Mouse (Mus musculus): Measurements from ENCODE around the gene Zscan2. TPM values are rescaled to one million over a fixed set of nuclear protein-coding genes. Genes with fewer than 3 reads are reported as not detected.

Zscan2 gene
- polyA plus RNA-seq, 1 experiment from 2014 or later, result 1.4 TPM

DNA sequence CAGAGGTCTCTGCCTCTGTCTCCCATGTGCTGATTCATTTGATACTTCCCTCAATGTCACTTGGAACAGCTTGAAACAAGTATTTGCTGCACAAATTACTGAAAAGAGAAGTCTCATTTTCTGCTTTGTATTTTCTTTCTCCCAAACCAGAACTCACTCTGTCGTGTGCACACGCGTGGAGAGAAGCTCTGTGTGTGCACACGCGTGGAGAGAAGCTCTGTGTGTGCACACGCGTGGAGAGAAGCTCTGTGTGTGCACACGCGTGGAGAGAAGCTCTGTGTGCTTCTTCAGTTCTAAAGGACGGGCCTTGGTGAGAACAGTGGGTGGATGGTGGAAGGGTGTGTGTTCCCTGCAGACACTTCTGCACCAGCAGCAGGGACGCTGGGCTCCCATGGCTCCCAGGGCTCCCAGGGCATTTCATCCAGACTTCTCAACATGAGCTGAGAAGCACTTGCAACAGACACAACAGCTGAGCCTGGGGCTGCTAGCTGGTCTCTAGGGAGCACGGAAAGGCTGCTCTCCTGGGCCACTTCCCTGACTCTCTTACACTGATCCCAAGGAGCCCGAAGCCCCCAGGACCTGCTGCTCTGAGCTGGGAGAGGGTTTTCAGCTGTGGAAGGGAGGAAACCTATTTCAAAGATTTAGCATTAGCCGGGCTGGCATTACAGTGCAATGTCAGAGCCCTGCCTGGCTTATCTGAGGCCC lies 34.2 kb downstream of the Zscan2 start:
- WGBS, result 92% methylated on average over 14 of the region's 14 CpGs
- no peaks in the 10 kb centered on the region for H3K27me3 ChIP-seq (replicated peaks; ENCODE audit: control insufficient read depth, insufficient read depth, low read length)
- H3K27ac ChIP-seq (ENCODE audit: low read depth, low read length), result no peak overlapping the region
- peaks cover 37% of the 10 kb centered on the region for H3K36me3 ChIP-seq (ENCODE audit: control insufficient read depth, insufficient read depth, low read length)
- H3K9ac ChIP-seq (ENCODE audit: low read depth, low read length), result no peak overlapping the region
- H3K4me2 ChIP-seq, result no peak overlapping the region
- DNase-seq (ENCODE audit: low spot score), result no peak
- H3K9me3 ChIP-seq (ENCODE audit: control insufficient read depth, low read length), result no peaks in the 10 kb centered on the region
- peaks cover 3% of the 10 kb centered on the region; the same call in 1 of the 2 replicates for H3K4me1 ChIP-seq (replicated peaks; ENCODE audit: control insufficient read depth, insufficient read depth, low read length)
- ATAC-seq (replicated peaks; ENCODE audit: low FRiP score), result no peak
- no peak overlapping the region for H3K4me3 ChIP-seq (ENCODE audit: low read depth, low read length)

DNA sequence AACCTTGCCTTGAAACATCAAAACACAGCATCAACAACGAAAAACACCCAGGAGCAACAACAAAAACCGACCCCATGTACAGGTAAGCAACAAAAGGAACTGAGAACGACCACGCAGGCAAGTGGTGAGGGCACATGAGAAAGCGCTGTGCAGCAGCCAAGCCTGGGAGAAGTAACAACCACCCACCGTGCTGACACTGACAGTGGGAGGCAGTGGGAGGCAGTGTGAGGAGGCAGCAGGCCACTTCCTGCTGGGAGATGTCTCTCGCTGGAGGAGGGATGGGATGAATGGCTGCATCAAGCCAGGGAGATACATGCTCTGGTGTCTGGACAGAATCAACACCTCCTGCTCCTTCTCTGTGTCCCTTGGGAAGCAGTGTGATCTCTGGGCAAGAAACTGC lies 36.4 kb downstream of the Zscan2 start:
- Histone ChIP-seq H3K27ac (ENCODE audit: low read depth, low read length) (no peak overlapping the region), H3K4me1 (replicated peaks; ENCODE audit: control insufficient read depth, insufficient read depth, low read length) (peaks cover 10% of the 10 kb centered on the region; the same call in 1 of the 2 replicates), H3K4me2 (no peak overlapping the region), H3K36me3 (ENCODE audit: control insufficient read depth, insufficient read depth, low read length) (peaks cover 24% of the 10 kb centered on the region), H3K27me3 (replicated peaks; ENCODE audit: control insufficient read depth, insufficient read depth, low read length) (no peaks in the 10 kb centered on the region), H3K9ac (ENCODE audit: low read depth, low read length) (no peak overlapping the region), H3K9me3 (ENCODE audit: control insufficient read depth, low read length) (no peaks in the 10 kb centered on the region), H3K4me3 (ENCODE audit: low read depth, low read length) (no peak overlapping the region)
- ATAC-seq (replicated peaks; ENCODE audit: low FRiP score) (no peak), DNase-seq (ENCODE audit: low spot score) (no peak)
- 77% methylated on average over 7 of the region's 7 CpGs for WGBS

- no peaks in the 10 kb centered on the region for H3K9me3 ChIP-seq (ENCODE audit: control insufficient read depth, low read length)
- H3K27ac ChIP-seq (ENCODE audit: low read depth, low read length), result no peak overlapping the region
- H3K4me2 ChIP-seq, result no peak overlapping the region
- no peaks in the 10 kb centered on the region for H3K27me3 ChIP-seq (replicated peaks; ENCODE audit: control insufficient read depth, insufficient read depth, low read length)
- H3K4me3 ChIP-seq (ENCODE audit: low read depth, low read length), result no peak overlapping the region
- DNase-seq (ENCODE audit: low spot score), result no peak
- peaks cover 11% of the 10 kb centered on the region; the same call in 1 of the 2 replicates for H3K4me1 ChIP-seq (replicated peaks; ENCODE audit: control insufficient read depth, insufficient read depth, low read length)
- WGBS, result 87% methylated on average over 4 of the region's 4 CpGs
- H3K9ac ChIP-seq (ENCODE audit: low read depth, low read length), result no peak overlapping the region
- peaks cover 20% of the 10 kb centered on the region for H3K36me3 ChIP-seq (ENCODE audit: control insufficient read depth, insufficient read depth, low read length)
- no peak for ATAC-seq (replicated peaks; ENCODE audit: low FRiP score)
Observed at GRCm38 (mm10) chr7:80897721-80898120, 37.0 kb downstream of the Zscan2 start.

GRCm38 (mm10) chr7:80900944-80901501 lies 40.3 kb downstream of the Zscan2 start, which contains the start of gene Wdr73:
Gene Wdr73, minus strand, starts transcription at chr7:80901269.
- no peaks in the 10 kb centered on the region for H3K27me3 ChIP-seq (replicated peaks; ENCODE audit: control insufficient read depth, insufficient read depth, low read length)
- under 1% methylated on average over 36 of the region's 36 CpGs for WGBS
- peak; percentile 94 for ATAC-seq (replicated peaks; ENCODE audit: low FRiP score)
- peaks cover 11% of the 10 kb centered on the region for H3K4me1 ChIP-seq (replicated peaks; ENCODE audit: control insufficient read depth, insufficient read depth, low read length)
- H3K4me3 ChIP-seq (ENCODE audit: low read depth, low read length), result peak within 1 kb of the TSS; percentile 67
- H3K36me3 ChIP-seq (ENCODE audit: control insufficient read depth, insufficient read depth, low read length), result peaks cover 6% of the 10 kb centered on the region; the same call in 1 of the 2 replicates
- H3K4me2 ChIP-seq, result peak within 1 kb of the TSS; percentile 85
- peak; percentile 92 for DNase-seq (ENCODE audit: low spot score)
- no peaks in the 10 kb centered on the region for H3K9me3 ChIP-seq (ENCODE audit: control insufficient read depth, low read length)
- H3K27ac ChIP-seq (ENCODE audit: low read depth, low read length), result peak within 1 kb of the TSS; percentile 26
- peak within 1 kb of the TSS; percentile 74 for H3K9ac ChIP-seq (ENCODE audit: low read depth, low read length)

DNA sequence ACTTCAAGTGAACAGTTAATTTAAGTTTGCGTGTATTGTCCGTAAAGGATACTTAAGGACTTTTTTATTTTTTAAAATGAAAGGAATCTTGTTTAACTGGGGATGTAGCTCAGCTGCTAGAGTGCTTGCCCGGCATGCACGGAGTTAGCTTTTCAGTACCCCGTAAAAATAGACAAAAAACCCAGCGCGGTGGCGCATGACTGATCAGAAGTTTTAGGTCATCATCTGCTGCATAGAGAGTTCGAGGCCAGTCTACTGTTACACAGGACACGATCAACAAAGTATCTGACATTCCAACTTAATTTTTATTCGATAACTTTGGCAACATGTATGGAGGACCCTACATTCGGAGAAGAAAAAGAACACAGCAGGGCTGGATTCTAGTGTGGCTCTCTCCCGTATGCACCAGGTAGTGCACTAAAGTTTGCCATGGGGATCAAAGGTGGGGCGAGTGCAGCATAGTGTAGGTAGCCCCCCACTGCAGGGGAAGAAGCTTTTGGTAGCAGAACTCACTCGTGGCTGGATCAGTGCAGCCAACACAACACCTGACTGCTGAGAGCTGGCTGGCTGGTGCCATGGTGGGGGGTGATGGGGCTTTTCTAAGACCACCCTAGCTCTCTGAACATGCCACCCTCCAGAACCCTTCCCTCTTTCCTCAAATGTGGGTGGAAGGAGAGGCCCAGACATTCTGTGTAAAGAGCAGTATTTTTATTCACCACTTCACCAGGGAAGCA lies 41.0 kb downstream of the Zscan2 start:
- Histone ChIP-seq H3K4me2 (peak overlapping the region; percentile 85), H3K36me3 (ENCODE audit: control insufficient read depth, insufficient read depth, low read length) (peaks cover 6% of the 10 kb centered on the region; the same call in 1 of the 2 replicates), H3K4me3 (ENCODE audit: low read depth, low read length) (peak overlapping the region; percentile 67), H3K4me1 (replicated peaks; ENCODE audit: control insufficient read depth, insufficient read depth, low read length) (peaks cover 11% of the 10 kb centered on the region), H3K9me3 (ENCODE audit: control insufficient read depth, low read length) (no peaks in the 10 kb centered on the region), H3K9ac (ENCODE audit: low read depth, low read length) (peak overlapping the region; percentile 66), H3K27ac (ENCODE audit: low read depth, low read length) (peak overlapping the region; percentile 20; the same call in 1 of the 2 replicates), H3K27me3 (replicated peaks; ENCODE audit: control insufficient read depth, insufficient read depth, low read length) (no peaks in the 10 kb centered on the region)
- DNase-seq (ENCODE audit: low spot score) (no peak), ATAC-seq (replicated peaks; ENCODE audit: low FRiP score) (no peak; the same call in 1 of the 2 replicates)
- 34% methylated on average over 15 of the region's 15 CpGs for WGBS

DNA sequence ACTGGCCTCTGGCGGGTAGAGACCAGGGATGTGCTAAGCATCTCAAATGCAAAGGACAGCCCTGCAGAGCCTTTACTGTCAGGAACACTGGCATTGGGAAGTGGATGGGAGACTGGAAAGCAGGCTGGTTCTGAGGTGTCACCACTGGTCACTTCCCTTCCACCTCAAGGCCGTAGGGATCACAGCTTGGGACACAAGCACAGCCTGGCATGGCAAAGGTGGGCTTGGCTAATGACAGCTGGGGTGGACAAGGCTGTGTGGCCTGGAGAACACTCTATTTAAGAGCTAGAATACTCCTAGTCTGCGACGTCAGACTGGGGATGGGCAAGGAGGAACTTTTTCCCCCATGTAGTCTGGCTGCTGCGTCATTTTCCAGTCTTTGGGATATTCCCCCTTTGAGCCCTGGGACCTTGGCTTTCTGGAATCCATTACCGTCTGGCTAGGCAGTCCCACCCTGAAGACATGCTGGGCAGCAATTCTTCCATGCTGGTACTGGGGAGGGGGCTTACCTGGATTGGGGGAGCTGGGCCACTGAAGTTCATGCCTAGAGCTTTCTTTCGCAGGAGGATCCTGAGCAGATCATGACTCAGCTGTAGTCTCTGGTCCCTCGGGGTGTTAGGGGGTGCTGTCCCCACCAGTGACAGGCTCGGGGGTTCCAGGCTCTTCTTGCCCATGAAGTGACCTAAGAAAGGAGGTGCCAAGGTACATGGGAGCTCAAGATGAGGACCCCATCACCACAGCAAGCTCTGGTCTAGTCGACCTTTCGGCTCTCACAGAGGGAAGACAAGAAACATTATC lies 43.1 kb downstream of the Zscan2 start:
- no peak overlapping the region for H3K4me3 ChIP-seq (ENCODE audit: low read depth, low read length)
- 0 out of 2 replicates have a peak, but pooled peaks cover 2% of the 10 kb centered on the region for H3K36me3 ChIP-seq (ENCODE audit: control insufficient read depth, insufficient read depth, low read length)
- H3K4me2 ChIP-seq, result peak overlapping the region; percentile 91
- H3K27me3 ChIP-seq (replicated peaks; ENCODE audit: control insufficient read depth, insufficient read depth, low read length), result no peaks in the 10 kb centered on the region
- H3K9ac ChIP-seq (ENCODE audit: low read depth, low read length), result no peak overlapping the region; the same call in 1 of the 2 replicates
- 81% methylated on average over 11 of the region's 11 CpGs for WGBS
- H3K27ac ChIP-seq (ENCODE audit: low read depth, low read length), result no peak overlapping the region
- H3K9me3 ChIP-seq (ENCODE audit: control insufficient read depth, low read length), result no peaks in the 10 kb centered on the region
- DNase-seq (ENCODE audit: low spot score), result no peak
- H3K4me1 ChIP-seq (replicated peaks; ENCODE audit: control insufficient read depth, insufficient read depth, low read length), result peaks cover 11% of the 10 kb centered on the region
- no peak for ATAC-seq (replicated peaks; ENCODE audit: low FRiP score)

DNA sequence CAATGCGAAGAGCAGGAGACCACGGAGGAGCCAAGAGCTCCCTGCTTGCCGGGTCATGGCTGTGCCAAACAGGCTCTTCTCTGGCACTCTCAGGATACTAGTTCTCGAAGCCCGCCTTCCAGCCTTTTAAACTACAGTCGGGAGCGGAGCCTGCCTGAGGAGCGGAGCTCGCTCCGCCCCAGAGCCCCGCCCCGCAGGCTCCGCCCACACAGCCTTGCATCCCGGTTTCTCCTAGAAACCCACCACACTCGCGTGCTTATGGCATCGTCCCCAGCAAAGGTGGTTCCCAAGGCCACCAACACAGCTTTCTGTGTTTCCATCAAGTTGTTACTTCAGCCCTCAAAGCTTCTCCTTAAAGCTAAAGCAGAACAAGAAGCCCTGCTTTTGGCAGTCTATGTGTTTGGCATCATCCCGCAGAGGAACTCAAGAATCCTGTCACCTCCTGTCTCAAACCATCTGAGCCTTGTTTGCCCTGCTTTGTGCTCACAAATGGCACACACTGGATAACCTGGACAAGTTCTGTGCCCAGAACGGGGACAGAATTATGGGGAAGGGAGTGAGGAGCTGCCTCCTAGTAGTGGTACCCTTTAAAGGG lies 44.3 kb downstream of the Zscan2 start, which contains the start of gene Nmb:
TSS of gene Nmb (minus strand) at position 156 of the 595 bp plus-strand sequence.
- Histone ChIP-seq H3K27ac (ENCODE audit: low read depth, low read length) (no peak within 1 kb of the TSS), H3K27me3 (replicated peaks; ENCODE audit: control insufficient read depth, insufficient read depth, low read length) (no peaks in the 10 kb centered on the region), H3K36me3 (ENCODE audit: control insufficient read depth, insufficient read depth, low read length) (0 out of 2 replicates have a peak, but pooled peaks cover 4% of the 10 kb centered on the region), H3K4me2 (peak within 1 kb of the TSS; percentile 91), H3K9ac (ENCODE audit: low read depth, low read length) (peak within 1 kb of the TSS; percentile 68), H3K4me1 (replicated peaks; ENCODE audit: control insufficient read depth, insufficient read depth, low read length) (peaks cover 8% of the 10 kb centered on the region), H3K4me3 (ENCODE audit: low read depth, low read length) (peak within 1 kb of the TSS; percentile 54), H3K9me3 (ENCODE audit: control insufficient read depth, low read length) (no peaks in the 10 kb centered on the region)
- 3% methylated on average over 19 of the region's 19 CpGs for WGBS
- ATAC-seq (replicated peaks; ENCODE audit: low FRiP score) (peak; percentile 49), DNase-seq (ENCODE audit: low spot score) (peak; percentile 63)

- WGBS, result 74% methylated on average over 7 of the region's 7 CpGs
- DNase-seq (ENCODE audit: low spot score) (no peak), ATAC-seq (replicated peaks; ENCODE audit: low FRiP score) (peak; percentile 56; the same call in 1 of the 2 replicates)
- H3K9ac ChIP-seq (ENCODE audit: low read depth, low read length), result no peak overlapping the region
- H3K9me3 ChIP-seq (ENCODE audit: control insufficient read depth, low read length), result no peaks in the 10 kb centered on the region
- H3K4me3 ChIP-seq (ENCODE audit: low read depth, low read length), result no peak overlapping the region
- H3K36me3 ChIP-seq (ENCODE audit: control insufficient read depth, insufficient read depth, low read length), result peaks cover 17% of the 10 kb centered on the region
- H3K27me3 ChIP-seq (replicated peaks; ENCODE audit: control insufficient read depth, insufficient read depth, low read length), result no peaks in the 10 kb centered on the region
- no peaks in the 10 kb centered on the region for H3K4me1 ChIP-seq (replicated peaks; ENCODE audit: control insufficient read depth, insufficient read depth, low read length)
- no peak overlapping the region for H3K27ac ChIP-seq (ENCODE audit: low read depth, low read length)
- H3K4me2 ChIP-seq, result no peak overlapping the region
Observed at GRCm38 (mm10) chr7:80911053-80911452, 50.3 kb downstream of the Zscan2 start.
